Mouse (Mus musculus) adrenal gland, postnatal 4 days (tissue): ENCODE data around the gene Pak3. TPM values are rescaled to one million over a fixed set of nuclear protein-coding genes. Genes with fewer than 3 reads are reported as not detected.
"Not testable (repeated sequence)": the region's sequence is repeated elsewhere in the genome, so short reads cannot be mapped to it uniquely, and the experiment has no call there.

Source experiments
- DNase-seq, 2 experiments: peaks; one replicate each; pipeline ENCODE4 v3.0.0; 2021 to 2022; ENCODE audit warnings: low spot score in 2 of 2, mixed read lengths in 2 of 2
- long read RNA-seq, 2 experiments: library from polyadenylated mRNA; stranded (forward); transcript quantifications; one replicate each; pipeline ENCODE4 v2.0.0; 2021
- total RNA-seq, 2 experiments: library from RNA; stranded (reverse); gene quantifications; 2 replicates each; pipeline ENCODE4 v1.2.3; 2021

Gene Pak3
- total RNA-seq = 10 to 100 TPM; 28.6 to 29.7 TPM
- long read RNA-seq, experiment 1, partial matches to known transcripts = 0 of 10 reads
- long read RNA-seq, experiment 1, other reads (novel, unspliced or antisense) = 10 of 10 reads
- long read RNA-seq, experiment 2, partial matches to known transcripts = 0 of 15 reads
- long read RNA-seq, experiment 2, other reads (novel, unspliced or antisense) = 15 of 15 reads

DNA sequence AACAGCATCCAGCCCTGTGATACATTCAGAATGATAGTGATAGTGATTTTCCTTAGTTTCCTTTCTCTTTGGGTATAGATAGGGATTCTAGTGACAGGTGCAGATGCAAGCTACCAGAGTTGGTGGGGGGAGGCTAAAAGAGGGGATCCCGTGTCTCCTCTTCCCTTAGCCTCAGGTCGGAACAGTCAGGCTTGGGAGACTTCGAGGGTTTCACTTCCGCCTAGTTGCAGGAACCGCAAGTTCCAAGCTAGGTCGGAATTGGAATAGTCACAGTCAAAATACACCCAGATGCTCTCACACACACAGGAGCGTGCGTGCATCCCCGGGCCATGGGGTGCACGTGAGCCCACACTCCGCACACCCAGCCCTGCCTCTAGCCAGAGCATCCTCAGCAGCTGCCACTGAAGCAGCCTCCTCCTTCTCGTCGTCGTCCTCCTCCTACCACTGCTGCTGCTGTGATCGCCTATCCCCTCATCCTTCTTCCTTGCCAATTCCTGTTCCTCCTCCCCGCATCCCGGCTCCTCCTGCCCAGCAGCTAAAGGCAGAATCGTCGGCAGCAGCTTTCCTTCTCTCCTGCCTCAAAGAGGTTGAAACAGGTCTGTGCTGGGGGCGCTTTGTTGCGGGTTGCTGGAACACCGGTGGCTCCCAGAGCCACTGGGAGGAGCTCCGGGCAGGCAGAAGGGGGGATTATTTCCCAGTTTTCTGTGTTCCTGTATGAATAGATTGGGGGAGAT, at the start of gene Pak3:
TSS of gene Pak3 (plus strand) at position 424 of the 734 bp plus-strand sequence.
- DNase-seq = no peak

DNA sequence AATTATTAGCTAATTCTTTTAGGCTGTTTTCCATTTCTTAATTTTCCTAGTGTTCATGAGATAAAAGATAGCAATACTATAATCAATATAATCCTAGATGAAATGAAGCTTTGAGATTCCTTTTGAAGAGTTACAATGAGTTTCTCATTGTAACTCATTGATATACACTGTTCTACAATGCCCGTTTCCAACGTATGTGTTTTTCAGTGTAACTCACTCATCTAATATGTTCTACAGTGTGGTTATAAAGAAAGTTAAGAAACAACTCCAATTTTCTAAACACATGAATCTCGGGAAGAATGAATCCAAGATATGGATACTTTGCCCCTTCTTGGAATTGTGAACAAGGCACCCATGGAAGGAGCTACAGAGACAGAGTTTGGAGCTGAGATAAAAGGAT, 35.5 kb upstream of the Pak3 start:
- peak; percentile 100 for DNase-seq

DNA sequence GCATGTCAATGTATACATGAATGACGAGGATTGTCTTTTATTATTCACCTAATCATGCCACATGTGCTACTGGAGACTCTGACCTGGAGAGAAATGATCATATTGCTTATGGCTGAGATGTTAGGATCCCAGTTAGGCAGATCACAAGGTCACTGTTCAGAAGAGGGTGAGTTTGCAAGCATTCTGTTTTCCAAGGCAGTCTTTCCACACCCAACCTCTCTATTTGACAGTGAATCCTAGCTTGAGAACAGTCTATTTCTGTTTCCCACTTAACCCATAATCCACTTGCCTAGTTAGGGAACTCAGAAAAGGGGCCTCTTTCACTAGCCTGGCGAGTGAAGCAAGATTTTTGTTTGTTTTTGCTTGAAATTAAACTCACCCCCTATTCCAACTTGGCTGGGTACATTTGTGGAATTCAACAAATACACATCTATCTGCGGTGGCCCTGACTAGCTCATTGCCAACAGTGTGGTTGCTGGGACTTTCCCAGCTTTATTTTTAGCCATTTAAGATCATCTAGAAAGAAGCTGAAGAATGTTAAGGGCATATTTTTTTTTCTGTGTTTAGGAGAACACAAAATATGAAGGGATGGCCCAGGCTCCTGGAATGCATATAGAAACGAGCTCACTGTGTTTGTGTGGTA, 17.2 kb upstream of the Pak3 start:
- no peak for DNase-seq

DNA sequence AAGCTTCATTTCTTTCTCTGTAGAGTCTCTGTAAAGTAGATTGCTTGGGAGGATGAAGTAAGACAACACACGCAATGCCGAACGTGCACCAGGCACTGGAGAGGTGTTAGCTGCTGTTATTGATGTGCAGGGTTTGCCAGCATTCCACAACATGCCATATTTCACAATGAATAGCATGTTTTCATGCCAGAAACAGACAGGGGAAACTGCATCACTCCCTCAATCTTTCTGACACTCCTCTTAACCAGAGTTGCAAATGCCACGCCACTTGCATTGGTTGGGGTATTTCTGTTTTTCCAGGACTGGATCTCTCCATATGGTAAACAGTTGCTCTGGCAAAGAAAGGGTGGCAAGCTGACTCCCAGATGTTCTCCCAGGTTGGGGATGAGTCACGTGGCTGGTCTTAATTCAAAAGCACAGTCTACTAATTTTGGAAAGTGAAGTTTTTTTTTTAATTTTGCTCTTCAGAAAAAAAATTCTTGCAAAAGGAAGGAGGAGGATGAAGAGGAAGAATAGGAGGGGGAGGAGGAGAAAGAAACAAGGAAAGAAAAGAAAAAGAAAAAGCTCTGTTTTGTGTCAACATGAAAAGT, 16.5 kb upstream of the Pak3 start:
- no peak for DNase-seq

DNA sequence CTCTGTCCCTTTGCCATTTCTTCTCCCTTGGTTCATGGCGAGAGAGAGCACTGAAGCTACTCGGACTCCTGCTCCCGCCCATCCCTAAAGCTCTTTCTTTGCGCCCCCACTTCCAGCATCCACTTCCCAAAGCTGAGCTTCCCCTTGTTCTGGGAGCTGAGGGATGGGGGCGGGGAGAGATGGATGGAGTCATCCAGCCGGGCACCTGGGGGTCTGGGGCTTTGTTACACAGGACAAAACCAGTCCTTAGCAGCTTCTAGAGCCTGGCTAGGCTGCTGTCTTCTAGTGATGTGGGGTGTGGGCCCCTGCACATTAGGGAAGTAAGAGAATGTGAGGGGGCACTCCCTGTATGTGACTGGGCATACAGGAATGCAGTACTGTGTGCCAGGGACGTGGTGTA, 526 bp downstream of the Pak3 start:
- no peak for DNase-seq

DNA sequence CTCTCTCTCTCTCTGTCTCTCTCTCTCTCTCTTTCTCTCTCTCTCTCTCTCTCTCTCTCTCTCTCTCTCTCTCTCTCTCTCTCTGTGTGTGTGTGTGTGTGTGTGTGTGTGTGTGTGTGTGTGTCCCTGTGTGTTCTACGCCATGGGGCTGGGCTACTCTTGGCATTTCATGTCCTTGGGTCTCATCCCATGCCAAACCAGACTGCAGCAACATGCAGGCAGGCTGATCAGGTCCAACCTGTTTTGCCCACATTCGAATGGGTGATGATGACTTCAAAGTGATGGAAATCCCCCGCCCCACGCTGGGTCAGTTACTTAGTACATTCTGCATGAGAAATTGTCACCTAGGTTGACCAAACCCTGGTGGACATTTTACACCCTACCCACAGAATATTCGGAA, 1.1 kb downstream of the Pak3 start:
- not testable (repeated sequence) for DNase-seq

DNA sequence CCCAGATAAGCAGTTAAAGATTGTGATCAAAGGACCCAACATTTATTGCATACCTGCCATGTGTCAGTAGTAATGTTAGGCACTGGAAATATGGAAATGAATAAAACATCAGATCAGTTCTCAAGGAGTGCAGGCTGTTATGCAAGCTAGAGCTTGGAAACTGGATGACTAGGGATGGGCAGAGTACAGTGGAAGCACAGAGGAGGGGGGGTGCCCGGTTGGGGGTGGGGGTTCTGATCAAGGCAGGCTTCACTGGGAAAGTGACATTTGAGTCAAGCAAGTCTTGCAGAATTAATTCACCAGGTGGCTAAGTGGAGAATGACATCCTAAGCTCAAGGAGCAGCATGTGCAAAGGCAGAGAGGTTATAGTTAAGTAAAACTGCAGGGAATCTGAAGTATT, 1.8 kb downstream of the Pak3 start:
- no peak for DNase-seq

DNA sequence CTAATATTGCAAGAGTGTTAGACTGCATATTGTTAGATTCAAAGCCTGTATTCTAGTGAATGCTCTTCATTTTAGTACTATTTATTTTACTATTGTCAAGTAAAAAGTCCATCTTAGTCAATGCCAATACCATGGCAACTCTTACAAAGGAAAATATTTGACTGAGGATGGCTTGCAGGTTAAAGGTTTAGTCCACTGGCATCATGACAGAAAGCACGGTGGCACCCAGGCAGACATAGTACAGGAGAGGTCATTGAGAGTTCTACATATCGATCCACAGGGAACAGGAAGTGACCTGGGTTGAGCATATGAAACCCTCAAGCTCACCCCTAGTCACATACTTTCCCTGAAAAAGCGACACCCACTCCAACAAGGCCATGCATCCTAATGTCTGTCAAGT, 13.9 kb downstream of the Pak3 start:
- no peak for DNase-seq

DNA sequence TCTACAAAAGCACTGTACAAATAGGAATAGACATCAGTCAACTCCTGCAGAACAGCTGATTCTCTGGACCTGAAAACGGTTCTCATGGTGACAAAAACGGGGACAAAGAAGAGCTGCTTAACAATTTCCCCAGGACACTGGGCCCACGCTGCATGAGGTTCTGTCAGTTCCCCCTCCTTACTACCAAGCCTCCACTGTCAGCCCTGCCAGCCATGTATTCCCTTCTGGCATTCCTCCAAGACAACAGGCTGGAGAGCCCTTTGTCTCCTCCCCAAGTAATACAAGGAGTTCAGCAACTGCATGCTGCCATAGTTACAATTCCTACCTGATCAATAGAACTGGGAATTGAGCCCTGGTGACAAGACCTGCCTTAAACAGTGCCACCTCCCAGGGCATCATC, 15.2 kb downstream of the Pak3 start:
- DNase-seq = no peak

DNA sequence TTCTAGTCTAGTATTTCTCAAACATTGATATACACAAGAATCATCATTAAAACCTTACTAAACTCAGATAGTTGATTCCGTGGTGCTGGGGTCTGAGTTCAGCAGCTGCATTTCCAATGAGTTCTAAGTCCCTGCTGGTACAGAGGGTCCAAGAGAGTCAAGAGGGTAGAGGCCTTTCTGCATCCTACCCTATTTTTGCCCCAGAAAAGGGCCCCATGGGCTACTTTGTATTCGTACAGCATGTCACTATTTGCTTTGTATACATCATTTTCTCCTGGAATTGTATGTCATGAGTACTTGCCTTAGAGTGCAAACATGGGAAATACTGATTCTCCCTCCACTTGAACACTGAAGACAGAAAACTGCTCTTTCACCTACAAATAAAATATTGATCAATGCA, 24.4 kb downstream of the Pak3 start:
- no peak for DNase-seq

DNA sequence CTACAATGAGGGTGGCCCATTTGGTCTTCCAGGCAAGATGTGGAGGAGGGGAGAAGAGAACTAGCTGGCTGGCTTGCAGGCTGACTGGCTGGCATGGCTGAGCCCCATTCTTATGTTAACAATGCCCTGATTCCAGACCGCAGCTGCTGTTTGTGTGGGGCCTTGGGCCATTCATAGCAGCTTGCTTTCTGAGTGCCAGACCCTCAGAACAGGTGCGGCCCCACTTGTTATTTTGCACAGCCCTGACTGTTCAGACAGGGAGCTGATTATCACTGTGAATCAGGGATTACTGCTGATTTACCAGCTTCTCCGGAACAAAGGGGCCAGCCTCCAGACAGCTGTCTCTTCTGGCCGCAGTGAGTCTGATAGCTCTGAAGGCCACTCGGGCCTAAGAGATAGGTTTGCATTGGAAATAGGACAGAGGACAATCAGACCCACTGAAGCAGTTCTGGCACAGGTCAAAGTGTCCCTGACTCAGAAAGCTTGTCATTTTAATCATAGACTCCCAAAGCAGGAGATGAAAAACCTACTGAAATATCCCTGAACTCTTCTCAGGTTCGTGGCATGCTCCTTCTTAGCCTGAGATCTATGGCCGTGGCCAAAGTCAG, 24.9 kb downstream of the Pak3 start:
- no peak for DNase-seq

DNA sequence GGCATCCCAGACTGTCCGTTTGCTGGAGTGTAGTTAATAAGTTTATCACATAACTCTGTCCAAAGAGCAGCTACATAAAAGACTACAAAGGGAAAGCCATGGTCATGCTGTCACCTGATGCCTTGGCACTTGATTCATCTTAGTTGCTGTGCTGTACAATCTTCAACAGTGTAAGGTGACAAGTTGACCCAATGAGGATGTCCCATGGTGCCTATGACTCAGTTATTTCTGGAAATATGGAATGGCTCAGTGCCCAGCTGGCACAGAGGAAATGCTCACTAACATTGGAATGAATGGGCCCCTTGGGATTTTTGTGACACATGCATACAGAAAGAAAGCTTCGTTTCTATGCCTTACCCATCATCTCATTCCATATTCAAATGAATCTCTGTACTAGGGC, 55.3 kb downstream of the Pak3 start:
- DNase-seq = no peak

DNA sequence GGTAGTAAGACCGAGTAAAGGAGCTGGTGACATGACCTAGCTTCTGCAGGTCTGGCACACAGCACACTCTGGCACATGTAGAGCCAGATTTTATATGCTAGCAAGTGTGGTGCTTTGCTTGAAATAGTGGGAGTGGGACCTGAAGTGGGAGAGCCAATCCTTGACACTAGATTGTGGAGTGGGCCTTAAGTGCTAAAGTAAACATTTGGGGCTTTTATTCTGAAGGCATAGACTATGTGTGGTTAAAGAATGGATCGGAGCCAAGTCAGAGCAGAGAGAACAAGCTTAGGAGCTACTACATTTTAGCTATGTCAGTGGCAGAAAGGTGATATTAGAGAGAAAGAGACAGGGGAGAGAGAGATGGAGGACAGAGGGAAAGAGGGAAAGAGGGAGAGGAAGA, 61.5 kb downstream of the Pak3 start:
- no peak for DNase-seq

DNA sequence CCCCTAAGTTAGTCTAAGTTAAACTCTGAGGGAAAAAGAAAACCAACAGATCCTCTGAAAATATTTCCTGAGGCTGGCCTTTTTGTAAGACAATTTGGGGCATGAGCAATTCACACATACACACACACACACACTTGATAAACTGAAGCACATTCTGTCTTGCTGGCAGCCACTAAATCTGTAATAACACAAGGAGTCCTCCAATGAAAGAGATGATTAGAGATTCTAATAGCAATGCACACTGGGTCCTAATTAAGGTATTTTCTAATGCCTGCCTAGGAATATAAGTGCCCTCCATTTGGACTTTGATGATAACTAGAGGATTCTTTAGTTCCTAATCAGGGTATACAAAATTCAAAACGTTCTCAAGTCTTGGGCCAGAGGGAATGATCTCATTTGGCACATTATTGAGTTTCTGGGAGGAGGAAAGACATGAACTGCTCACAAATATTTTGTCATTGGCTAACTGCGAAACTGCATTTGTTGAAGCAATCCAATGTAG, 62.1 kb downstream of the Pak3 start:
- DNase-seq = no peak

DNA sequence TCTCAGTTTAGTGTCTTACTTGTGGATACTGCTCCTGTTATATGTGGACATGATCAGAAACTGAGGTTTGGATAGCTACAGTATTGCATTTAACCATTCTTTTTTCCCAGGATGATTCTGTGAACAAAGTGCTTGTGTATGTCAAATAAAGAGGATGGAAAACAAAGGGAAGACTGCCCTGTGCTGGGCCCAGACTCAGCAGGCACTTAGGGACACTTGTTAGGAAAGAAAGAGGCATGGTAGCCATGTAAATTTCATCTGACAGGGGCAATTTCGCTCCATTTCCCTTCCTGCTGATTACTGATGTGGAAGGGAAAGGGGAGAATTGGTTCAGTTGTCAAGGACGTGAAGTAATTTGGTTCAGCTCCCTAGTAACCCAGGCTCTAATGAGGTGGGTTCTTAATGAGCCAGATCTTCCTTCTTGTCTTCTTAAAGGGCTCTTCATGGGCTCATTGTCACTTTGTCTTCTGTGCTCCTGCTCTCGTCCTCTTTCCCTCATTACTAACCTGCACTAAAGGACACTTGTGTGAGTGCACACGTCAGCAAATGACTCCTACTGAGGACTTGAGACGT, 88.6 kb downstream of the Pak3 start:
- DNase-seq = no peak

DNA sequence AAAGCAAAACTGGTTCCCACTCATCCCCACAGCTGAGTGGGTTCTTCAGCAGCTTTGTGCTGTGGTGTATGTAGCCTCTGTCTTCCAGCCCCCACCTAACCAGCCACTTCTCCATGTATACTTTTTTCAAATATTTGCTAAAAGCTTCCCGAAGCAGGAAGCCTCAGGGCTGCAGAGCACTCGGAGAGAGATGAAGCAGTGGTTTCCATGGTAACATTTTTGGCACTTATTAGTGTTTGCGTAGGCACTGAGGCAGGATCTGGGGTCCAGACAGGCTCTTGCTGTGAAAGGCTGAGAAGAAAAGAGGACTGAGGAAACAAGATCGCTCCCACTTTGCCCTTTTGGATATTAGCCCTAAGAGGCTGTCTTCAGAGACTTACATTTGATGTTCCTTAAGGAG, 100.3 kb downstream of the Pak3 start:
- DNase-seq = no peak

DNA sequence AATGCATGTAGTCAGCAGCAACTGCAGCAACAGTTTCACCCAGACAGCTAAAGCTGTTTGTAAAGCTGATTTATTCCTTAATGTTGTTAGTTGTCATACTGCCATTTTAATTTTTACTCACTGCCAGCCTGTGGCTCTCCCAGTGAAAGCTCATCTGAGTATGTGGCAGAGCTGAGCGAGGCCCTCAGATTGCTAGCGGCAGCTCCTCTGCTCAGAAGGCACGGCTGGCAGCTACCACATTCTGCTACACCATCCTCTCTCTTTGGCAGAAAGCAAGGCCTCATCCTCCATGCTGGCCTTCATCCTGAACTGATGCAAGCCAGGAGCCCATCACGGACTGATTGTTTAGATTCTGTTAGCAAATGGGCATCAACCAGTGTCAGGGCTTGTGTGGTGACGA, 109.4 kb downstream of the Pak3 start:
- no peak for DNase-seq

DNA sequence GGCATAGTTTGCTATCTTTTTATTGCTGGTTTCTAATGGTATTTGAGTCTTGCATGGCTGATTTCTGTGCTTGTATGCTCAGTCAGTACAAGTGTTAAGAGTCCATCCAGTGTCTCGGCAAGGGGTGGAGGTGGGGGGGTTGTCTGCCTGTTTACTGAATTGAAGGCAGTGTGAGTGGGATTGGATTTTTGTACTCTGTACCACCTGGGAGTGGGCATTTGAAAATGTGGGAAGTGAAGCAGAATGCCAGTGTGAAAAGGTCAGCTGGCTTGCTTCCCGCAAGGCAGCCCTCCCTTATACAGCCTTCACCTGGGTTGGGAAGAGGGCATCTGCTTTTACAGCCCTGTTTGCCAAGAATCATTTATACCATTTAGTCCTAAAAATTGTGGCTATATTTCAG, 125.5 kb downstream of the Pak3 start:
- DNase-seq = no peak

DNA sequence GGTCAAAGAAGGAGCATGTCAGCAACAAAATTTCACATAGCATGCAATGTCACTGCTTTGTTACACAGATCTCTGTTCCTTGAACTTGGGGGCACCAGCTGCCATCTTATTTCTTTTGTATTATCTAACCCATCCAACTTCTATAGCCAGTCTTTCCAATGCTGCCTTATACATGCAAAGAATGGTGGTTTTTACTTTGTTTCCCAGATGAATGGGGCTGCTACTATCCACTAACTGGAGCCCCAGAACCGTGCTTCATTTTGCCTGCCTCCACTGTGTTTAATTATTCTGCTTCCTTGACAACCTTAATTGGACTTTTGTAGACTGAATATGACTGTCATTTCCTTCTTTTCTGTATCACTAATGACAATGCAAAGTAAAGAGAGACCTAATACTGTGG, 126.4 kb downstream of the Pak3 start:
- DNase-seq = no peak

DNA sequence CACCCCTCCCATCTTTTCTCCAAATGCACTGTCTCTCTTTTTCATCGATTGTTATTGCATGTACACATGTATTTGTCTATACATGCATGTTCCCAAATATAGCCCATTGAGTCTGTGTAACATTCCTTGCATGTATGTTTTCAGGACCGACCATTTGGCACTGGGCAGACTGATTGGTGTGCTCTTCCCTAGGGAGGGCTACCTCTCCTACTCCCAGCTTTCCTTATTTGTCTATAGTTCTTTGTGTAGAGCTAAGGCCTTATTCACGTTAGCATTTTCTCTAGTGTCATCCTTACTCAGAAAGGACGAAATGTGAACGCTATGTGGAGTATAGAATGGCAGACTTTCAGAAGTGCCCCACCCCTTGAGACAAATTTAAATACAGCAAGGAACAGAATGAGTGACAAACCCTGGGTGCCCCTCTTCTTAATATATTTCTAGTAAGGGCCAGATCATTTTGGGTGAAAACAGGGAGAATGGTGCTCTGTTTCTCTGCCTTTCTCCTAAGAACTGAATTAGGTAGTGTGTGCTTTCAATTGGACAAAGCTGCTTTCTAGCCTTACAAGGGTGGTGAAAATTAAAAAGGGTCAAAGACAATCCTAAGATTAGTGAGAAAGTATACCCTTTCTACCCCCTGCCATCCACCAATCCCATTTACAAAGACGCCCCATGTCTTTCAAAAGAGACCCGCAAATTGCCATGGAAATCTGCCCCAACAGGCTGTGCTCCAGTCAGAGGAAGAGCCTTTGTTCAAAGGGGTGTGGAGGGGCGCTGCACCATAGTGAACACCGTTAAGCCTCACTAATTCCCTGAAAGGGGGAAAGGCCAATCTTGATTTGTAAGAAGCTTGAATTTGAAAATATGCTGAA, 136.2 kb downstream of the Pak3 start:
- no peak for DNase-seq

DNA sequence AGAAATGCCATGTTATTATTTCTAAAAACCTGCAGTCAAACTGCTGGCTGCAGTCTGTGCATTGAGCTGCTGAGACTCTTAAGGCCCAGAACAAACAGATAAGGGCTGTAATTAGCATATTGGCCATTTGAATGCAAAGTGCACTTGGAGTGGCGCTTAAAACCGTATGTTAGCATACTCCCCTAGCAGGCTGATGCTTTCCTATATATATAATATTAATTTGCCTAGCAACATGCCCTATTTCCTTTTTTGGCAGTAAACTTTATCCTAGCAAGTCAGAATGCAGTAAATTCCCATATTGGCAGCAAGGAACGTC, 136.7 kb downstream of the Pak3 start:
- DNase-seq = no peak
